Mouse (Mus musculus): Measurements from ENCODE around the gene Ppp1r14b.
"Not testable (repeated sequence)": the region's sequence is repeated elsewhere in the genome, so short reads cannot be mapped to it uniquely, and the experiment has no call there.

The Ppp1r14b gene

GRCm38 (mm10) chr19:6975537-6976521 is 1.1 kb downstream of the Ppp1r14b start, which contains the start of gene Plcb3:
Plcb3 (minus strand) TSS chr19:6976470.
- peak; percentile 85 for DNase-seq (ENCODE audit: low read depth)

DNA sequence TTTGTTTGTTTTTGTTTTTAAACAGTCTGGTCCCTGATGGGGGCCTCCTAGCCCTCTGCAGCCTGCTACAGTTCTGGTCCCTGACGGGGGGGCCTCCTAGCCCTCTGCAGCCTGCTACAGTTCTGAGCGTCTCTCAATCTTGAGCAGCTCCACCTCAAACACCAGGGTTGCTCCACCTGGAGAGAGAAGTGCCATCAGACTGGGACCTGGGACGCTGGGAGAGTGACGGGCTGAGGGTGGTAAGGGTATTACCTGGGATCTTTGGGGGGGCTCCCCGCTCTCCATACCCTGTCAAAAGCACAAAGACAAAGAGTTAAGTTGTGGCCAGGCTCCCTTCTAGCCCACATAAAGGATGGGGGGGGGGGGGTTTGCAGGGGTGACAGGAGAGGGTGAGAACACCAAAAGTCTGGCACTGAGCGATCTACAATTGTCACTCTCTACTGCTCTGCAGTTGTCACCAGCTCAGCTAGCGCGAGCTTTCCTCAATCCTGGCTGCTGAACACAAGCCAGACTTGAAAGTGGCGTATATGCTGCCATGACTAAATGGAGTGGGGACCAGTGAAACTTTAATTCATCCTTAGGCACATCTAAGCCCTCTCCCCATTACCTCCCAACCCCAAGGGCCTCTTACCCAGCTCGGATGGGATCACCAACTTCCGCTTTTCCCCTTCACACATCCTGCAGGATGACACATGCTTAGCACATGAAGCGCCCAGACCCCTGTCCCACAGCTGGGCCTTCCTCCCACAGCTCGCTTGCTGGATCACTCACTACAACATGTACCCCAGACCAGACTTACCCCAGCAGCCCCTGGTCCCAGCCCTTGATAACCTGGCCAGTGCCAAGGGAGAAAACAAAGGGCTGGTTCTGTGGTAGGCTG is 3.2 kb downstream of the Ppp1r14b start:
- no peak for DNase-seq (ENCODE audit: low read depth)

DNA sequence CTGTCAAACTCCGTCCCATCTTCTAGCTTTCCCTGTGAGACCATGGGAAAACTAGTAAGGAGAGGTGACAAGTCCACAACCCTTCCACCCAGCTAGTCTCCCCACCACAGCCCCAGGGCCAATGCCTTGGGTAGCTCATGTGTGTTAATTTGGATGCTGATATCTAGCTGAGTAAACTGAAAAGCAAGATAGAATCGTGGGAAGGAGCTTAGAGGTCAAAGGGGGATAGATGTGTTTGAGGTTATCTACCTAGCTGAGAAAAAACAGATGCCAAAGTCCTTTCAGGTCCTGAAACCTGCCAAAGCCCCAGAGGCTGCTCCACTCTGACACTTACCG is 3.8 kb downstream of the Ppp1r14b start:
- DNase-seq (ENCODE audit: low read depth): no peak

DNA sequence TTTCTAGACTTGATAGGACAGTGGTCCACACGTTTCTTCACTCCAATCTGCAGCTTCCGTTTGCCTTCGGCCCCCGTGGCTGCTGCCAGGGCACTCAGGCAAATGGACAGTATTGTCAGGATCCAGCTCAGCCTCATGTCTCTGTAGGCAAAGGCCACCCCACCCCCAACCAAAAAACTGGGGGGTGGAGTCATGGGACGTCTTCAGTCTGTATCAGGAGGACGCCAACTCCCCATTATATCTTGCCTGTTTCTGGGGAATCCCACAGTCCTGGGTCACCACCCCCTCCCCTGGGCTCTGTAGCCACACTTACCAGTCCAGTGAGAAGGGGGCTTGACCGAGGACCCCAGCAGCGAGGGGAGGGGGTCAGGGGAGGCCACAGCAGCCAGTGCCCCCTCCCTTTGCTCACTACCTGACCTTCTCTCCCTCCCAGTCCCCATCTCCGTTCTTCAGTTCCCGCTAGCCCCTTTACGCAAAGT is 4.3 kb downstream of the Ppp1r14b start:
- DNase-seq (ENCODE audit: low read depth): peak; percentile 55

DNA sequence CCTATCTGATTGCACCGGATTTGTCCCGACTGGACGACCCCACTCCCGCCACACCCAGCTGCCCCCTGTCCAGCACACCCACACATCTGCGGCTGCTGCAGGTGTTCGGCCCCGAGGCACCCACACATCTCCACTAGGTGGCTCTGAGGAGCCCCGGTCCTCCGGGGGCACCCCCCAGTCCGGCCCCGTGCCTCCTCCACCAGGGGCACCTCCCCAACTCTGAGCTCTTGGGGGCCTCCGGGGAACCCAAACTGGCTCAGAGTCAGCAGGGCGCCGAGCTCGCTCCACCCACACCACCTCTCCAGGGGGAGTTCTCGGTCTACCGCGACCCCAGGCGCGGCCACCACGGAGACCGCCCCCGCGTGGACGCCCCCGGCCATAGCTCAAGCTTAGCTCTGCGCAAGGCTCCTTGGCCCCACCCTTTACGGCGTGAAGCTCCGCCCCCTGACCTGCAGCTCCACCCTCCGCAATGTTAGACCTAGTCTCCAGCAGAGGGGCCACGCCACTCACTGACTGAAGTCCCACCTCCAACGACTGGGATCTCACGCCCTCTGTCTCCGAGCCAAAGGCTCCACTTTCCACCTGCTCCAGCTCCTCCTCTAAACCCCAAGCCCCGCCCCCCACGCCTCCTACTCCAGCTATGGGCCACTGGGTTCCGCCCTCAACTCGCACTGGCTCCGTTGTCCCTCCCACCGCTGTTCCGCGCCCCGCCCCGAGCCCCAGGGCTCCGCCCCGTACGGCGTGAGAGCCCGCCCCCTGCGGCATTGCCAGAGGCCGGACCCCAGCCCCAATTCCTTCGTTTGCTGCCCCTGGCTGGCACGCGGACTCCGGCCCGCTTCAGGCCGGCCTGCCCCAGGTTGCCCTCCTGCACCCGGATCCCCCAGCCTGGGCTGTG is 5.0 kb downstream of the Ppp1r14b start:
- DNase-seq (ENCODE audit: low read depth): peak; percentile 100

- DNase-seq (ENCODE audit: low read depth): peak; percentile 99
These were observed 5.8 kb downstream of the Ppp1r14b start, which contains the start of gene Fkbp2 for GRCm38 (mm10) chr19:6980381-6981093. Fkbp2 (minus strand) TSS chr19:6980501.

DNA sequence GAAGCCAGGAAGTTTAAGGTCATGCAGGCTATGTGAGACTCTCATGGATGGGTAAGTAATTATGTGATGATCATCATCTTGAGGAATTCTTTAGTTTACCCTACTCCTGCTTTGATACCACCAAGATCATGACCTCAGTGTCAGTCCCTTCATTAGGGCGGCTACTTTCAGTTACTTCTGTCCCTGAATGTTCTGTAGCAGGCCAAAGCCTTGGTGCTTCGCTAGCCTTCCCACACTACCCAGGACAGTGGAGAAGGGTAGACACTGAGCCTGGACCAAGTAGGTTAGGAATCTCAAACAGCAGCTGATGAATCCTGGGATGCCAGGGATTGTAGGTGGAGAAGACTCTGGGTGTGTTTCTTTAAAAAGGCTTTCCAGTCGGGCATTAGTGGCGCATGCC is 6.7 kb downstream of the Ppp1r14b start:
- no peak for DNase-seq (ENCODE audit: low read depth)

- DNase-seq (ENCODE audit: low read depth): no peak
These were observed 8.9 kb downstream of the Ppp1r14b start for GRCm38 (mm10) chr19:6983621-6984020.

GRCm38 (mm10) chr19:6985300-6985699 is 10.5 kb downstream of the Ppp1r14b start:
- DNase-seq (ENCODE audit: low read depth): no peak

GRCm38 (mm10) chr19:6985951-6986708 is 11.4 kb downstream of the Ppp1r14b start:
- no peak for DNase-seq (ENCODE audit: low read depth)

GRCm38 (mm10) chr19:6987061-6987903 is 12.5 kb downstream of the Ppp1r14b start, which contains the start of gene Vegfb:
Vegfb (minus strand) TSS chr19:6987651.
- DNase-seq (ENCODE audit: low read depth): peak; percentile 61

GRCm38 (mm10) chr19:6987904-6988285 is 13.1 kb downstream of the Ppp1r14b start:
- no peak for DNase-seq (ENCODE audit: low read depth)

DNA sequence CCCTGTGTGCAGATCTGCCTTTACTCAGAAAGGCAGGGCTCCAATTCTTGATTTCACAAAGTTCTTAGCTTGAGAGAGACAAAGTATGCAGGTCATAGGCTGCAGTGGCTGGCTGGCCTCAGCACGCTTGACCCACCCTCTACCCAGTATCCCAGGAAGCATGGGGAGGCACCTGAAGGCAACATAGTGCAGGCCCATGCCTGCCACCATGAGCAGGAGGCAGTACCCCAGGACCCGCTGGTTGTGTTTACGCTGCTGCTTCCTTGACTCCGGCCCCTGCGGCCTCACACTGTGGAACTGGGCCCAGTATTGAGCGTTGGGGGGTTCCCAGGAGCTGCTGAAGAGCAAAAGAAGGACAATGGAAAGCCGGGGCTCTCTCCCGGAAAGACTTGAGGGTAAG is 14.5 kb downstream of the Ppp1r14b start:
- no peak for DNase-seq (ENCODE audit: low read depth)

DNA sequence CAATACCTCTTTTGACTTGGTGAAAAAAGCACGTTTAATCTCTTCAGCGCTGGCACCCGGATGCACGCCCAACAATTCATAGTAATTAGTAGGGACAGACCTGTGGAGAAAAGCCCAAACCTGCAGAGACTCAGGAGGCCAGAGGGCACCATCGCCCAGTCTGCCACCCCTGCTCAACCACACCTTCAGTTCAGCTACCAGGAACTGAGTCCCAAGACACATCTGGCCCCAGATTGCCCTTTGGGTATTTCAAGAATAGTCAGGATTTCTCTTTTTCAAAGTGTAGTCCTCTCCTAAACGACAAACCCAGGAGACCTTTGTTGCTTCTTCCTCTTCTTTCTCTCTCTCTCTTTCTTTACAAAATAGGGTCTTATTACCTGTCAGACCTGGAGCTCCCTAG is 15.9 kb downstream of the Ppp1r14b start:
- no peak for DNase-seq (ENCODE audit: low read depth)

- DNase-seq (ENCODE audit: low read depth): not testable (repeated sequence)
These were observed 16.4 kb downstream of the Ppp1r14b start for GRCm38 (mm10) chr19:6991166-6991565.

- DNase-seq (ENCODE audit: low read depth): peak; percentile 99
These were observed 17.5 kb downstream of the Ppp1r14b start, which contains the start of gene Dnajc4 for GRCm38 (mm10) chr19:6992011-6992858. Dnajc4 (minus strand) TSS chr19:6992572.

DNA sequence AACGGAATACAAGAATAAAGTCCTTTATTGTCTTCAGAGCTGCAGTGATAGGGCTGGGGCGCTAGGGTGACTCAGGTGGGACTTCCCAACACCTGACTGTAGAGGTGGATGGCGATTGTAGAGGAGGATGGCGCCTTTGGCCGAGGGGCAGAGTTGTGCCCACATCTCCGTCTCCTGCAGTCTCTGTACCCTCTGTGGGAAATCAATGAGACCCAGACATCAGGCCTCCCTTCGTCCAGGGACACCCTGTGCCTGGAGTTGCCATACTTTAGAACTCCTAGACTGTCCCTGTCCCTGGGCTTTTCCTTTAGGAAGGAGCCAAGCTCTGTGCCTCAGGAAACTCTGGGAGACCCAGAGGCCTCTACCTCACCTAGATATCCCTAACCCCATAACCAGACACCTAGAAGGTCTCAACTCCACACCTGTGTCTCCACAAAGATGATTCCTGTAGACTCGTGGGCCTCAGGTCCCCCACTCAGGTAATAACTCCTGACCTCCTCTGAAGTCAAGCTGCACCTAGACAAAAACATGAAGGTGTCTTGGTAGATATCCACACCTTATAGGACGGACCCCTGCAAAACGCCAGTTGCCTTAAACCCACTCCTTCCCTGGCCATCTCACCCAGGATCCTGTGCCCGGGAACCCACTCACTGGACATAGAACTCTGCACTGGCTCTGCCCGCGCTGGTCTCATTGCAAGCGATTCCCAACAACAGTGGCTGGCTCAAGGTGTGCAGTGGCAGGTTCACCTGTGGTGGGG is 18.4 kb downstream of the Ppp1r14b start:
- no peak for DNase-seq (ENCODE audit: low read depth)

Measured in 416B (cell line).